Mouse (Mus musculus) forebrain, embryonic 12.5 days (tissue): ENCODE data around the gene Fcgrt. TPM values are rescaled to one million over a fixed set of nuclear protein-coding genes. Genes with fewer than 3 reads are reported as not detected.

ENCODE experiments used
- ATAC-seq: fragments of 200-750 bp; cut with Nextera tagmentation; 2 replicates; pipeline ENCODE4 v1.8.0; 2017; ENCODE audit warnings: moderate TSS enrichment; ENCODE audit not compliant: low FRiP score
- H3K27ac ChIP-seq: fragments of 300-500 bp; sonication (generic); 2 replicates; pipeline ENCODE4 v1.5.1; 2016; ENCODE audit warnings: mild to moderate bottlenecking
- H3K27me3 ChIP-seq: fragments of 300-500 bp; sonication (generic); 2 replicates; pipeline ENCODE4 v1.6.1; 2016; ENCODE audit warnings: mild to moderate bottlenecking
- H3K36me3 ChIP-seq: fragments of 300-500 bp; sonication (generic); replicated peaks from 2 replicates; pipeline ENCODE4 v1.6.1; 2016; ENCODE audit warnings: mild to moderate bottlenecking
- H3K4me1 ChIP-seq: fragments of 300-500 bp; sonication (generic); 2 replicates; pipeline ENCODE4 v1.6.1; 2016
- H3K4me2 ChIP-seq: fragments of 300-500 bp; sonication (generic); 2 replicates; pipeline ENCODE4 v1.6.1; 2016; ENCODE audit warnings: mild to moderate bottlenecking, moderate library complexity
- H3K4me3 ChIP-seq: fragments of 300-500 bp; sonication (generic); replicated peaks from 2 replicates; pipeline ENCODE4 v1.5.1; 2016; ENCODE audit warnings: mild to moderate bottlenecking
- H3K9ac ChIP-seq: fragments of 300-500 bp; sonication (generic); 2 replicates; pipeline ENCODE4 v1.6.1; 2016; ENCODE audit warnings: mild to moderate bottlenecking
- H3K9me3 ChIP-seq: fragments of 300-500 bp; sonication (generic); 2 replicates; pipeline ENCODE4 v1.6.1; 2016
- WGBS: fragments of 180-500 bp; shearing (Covaris S2); methylation state at CpG from one replicate; pipeline ENCODE4 v1.1.7; 2016; 5-methylcytosine and 5-hydroxymethylcytosine counted together
- polyA plus RNA-seq: library from polyadenylated mRNA; unstranded; fragments of >200 nt; fragmentation: Nextera tagmentation; extraction: Ambion mirVana; gene quantifications from 2 replicates; pipeline ENCODE4 v1.2.1, GENCODE M21; 2016

The Fcgrt gene
- polyA plus RNA-seq, 1 experiment from 2014 or later, result 9.6 TPM

GRCm38 (mm10) chr7:45091001-45091990 lies 12.4 kb downstream of the Fcgrt start:
- Histone ChIP-seq H3K4me1 (peaks cover 13% of the 10 kb centered on the region; the same call in 1 of the 2 replicates), H3K36me3 (peaks cover 19% of the 10 kb centered on the region), H3K9me3 (no peaks in the 10 kb centered on the region), H3K9ac (peak overlapping the region; percentile 47), H3K4me2 (peak overlapping the region; percentile 70), H3K27me3 (0 out of 2 replicates have a peak, but pooled peaks cover 6% of the 10 kb centered on the region), H3K27ac (no peak overlapping the region), H3K4me3 (peak overlapping the region; percentile 48)
- ATAC-seq, result peak; percentile 18
- WGBS, result 10% methylated on average over 34 of the region's 35 CpGs

- H3K4me2 ChIP-seq, result peak overlapping the region; percentile 70; the same call in 1 of the 2 replicates
- no peak overlapping the region for H3K27ac ChIP-seq
- H3K36me3 ChIP-seq, result peaks cover 24% of the 10 kb centered on the region
- peaks cover 13% of the 10 kb centered on the region; the same call in 1 of the 2 replicates for H3K4me1 ChIP-seq
- H3K9ac ChIP-seq, result 0 out of 2 replicates have a peak overlapping the region, but pooled peaks have one; percentile 47
- H3K27me3 ChIP-seq, result 0 out of 2 replicates have a peak, but pooled peaks cover 6% of the 10 kb centered on the region
- H3K9me3 ChIP-seq, result no peaks in the 10 kb centered on the region
- no peak overlapping the region for H3K4me3 ChIP-seq
- ATAC-seq, result no peak
- 80% methylated on average over 13 of the region's 13 CpGs for WGBS
These were observed 13.2 kb downstream of the Fcgrt start for GRCm38 (mm10) chr7:45090251-45090977.

GRCm38 (mm10) chr7:45088597-45088996 lies 15.1 kb downstream of the Fcgrt start:
- WGBS, result 92% methylated on average over 17 of the region's 17 CpGs
- no peak for ATAC-seq
- Histone ChIP-seq H3K9ac (no peak overlapping the region), H3K4me3 (no peak overlapping the region), H3K36me3 (peaks cover 34% of the 10 kb centered on the region), H3K4me2 (no peak overlapping the region), H3K27me3 (no peaks in the 10 kb centered on the region), H3K9me3 (no peaks in the 10 kb centered on the region), H3K4me1 (peaks cover 13% of the 10 kb centered on the region; the same call in 1 of the 2 replicates), H3K27ac (no peak overlapping the region)

- ATAC-seq, result no peak
- no peak overlapping the region for H3K4me3 ChIP-seq
- peaks cover 43% of the 10 kb centered on the region for H3K36me3 ChIP-seq
- H3K9ac ChIP-seq, result no peak overlapping the region
- H3K27ac ChIP-seq, result no peak overlapping the region
- H3K4me2 ChIP-seq, result no peak overlapping the region
- H3K9me3 ChIP-seq, result no peaks in the 10 kb centered on the region
- no peaks in the 10 kb centered on the region for H3K27me3 ChIP-seq
- peaks cover 3% of the 10 kb centered on the region; the same call in 1 of the 2 replicates for H3K4me1 ChIP-seq
- 77% methylated on average over 4 of the region's 4 CpGs for WGBS
These were observed 17.6 kb downstream of the Fcgrt start for GRCm38 (mm10) chr7:45086084-45086483.

- WGBS, result 89% methylated on average over 22 of the region's 22 CpGs
- H3K9ac ChIP-seq, result no peak overlapping the region
These were observed 20.3 kb downstream of the Fcgrt start for GRCm38 (mm10) chr7:45083300-45083890.

GRCm38 (mm10) chr7:45082401-45083299 lies 21.0 kb downstream of the Fcgrt start:
- WGBS, result 76% methylated on average over 25 of the region's 25 CpGs
- H3K27ac ChIP-seq, result 0 out of 2 replicates have a peak overlapping the region, but pooled peaks have one; percentile 13

More at GRCm38 (mm10) chr7:45083300-45083890, 20.3 kb downstream of the Fcgrt start:
- peaks cover 2% of the 10 kb centered on the region for H3K4me1 ChIP-seq
- H3K4me3 ChIP-seq, result no peak overlapping the region
- peaks cover 40% of the 10 kb centered on the region for H3K36me3 ChIP-seq
- H3K27ac ChIP-seq, result no peak overlapping the region
- H3K27me3 ChIP-seq, result no peaks in the 10 kb centered on the region
- H3K9me3 ChIP-seq, result no peaks in the 10 kb centered on the region
- ATAC-seq, result no peak
- no peak overlapping the region for H3K4me2 ChIP-seq

GRCm38 (mm10) chr7:45081016-45081415 lies 22.6 kb downstream of the Fcgrt start:
- Histone ChIP-seq H3K4me2 (no peak overlapping the region), H3K4me1 (peaks cover 2% of the 10 kb centered on the region)
- no peak for ATAC-seq

More at GRCm38 (mm10) chr7:45082401-45083299, 21.0 kb downstream of the Fcgrt start:
- H3K27me3 ChIP-seq, result no peaks in the 10 kb centered on the region
- peaks cover 41% of the 10 kb centered on the region for H3K36me3 ChIP-seq
- no peak for ATAC-seq
- no peak overlapping the region for H3K4me3 ChIP-seq
- no peak overlapping the region for H3K4me2 ChIP-seq
- no peaks in the 10 kb centered on the region for H3K9me3 ChIP-seq
- H3K4me1 ChIP-seq, result peaks cover 2% of the 10 kb centered on the region
- H3K9ac ChIP-seq, result no peak overlapping the region

GRCm38 (mm10) chr7:45079856-45080255 lies 23.8 kb downstream of the Fcgrt start:
- H3K4me3 ChIP-seq, result 0 out of 2 replicates have a peak overlapping the region, but pooled peaks have one; percentile 3
- peak; percentile 59 for ATAC-seq
- H3K27ac ChIP-seq, result no peak overlapping the region
- no peaks in the 10 kb centered on the region for H3K27me3 ChIP-seq
- peaks cover 2% of the 10 kb centered on the region for H3K4me1 ChIP-seq
- H3K9ac ChIP-seq, result 0 out of 2 replicates have a peak overlapping the region, but pooled peaks have one; percentile 21
- no peaks in the 10 kb centered on the region for H3K9me3 ChIP-seq
- 2% methylated on average over 10 of the region's 10 CpGs for WGBS
- no peak overlapping the region for H3K4me2 ChIP-seq
- H3K36me3 ChIP-seq, result peaks cover 45% of the 10 kb centered on the region

More at GRCm38 (mm10) chr7:45081016-45081415, 22.6 kb downstream of the Fcgrt start:
- no peak overlapping the region for H3K4me3 ChIP-seq
- H3K27ac ChIP-seq, result no peak overlapping the region
- H3K9me3 ChIP-seq, result no peaks in the 10 kb centered on the region
- H3K9ac ChIP-seq, result no peak overlapping the region
- H3K36me3 ChIP-seq, result peaks cover 41% of the 10 kb centered on the region
- 50% methylated on average over 5 of the region's 5 CpGs for WGBS
- no peaks in the 10 kb centered on the region for H3K27me3 ChIP-seq

GRCm38 (mm10) chr7:45078513-45078912 lies 25.1 kb downstream of the Fcgrt start:
- no peak overlapping the region for H3K9ac ChIP-seq
- WGBS, result 41% methylated on average over 9 of the region's 9 CpGs
- H3K4me3 ChIP-seq, result no peak overlapping the region
- H3K4me1 ChIP-seq, result peaks cover 2% of the 10 kb centered on the region
- H3K27me3 ChIP-seq, result no peaks in the 10 kb centered on the region; the same call in 1 of the 2 replicates
- no peak overlapping the region for H3K4me2 ChIP-seq
- H3K27ac ChIP-seq, result no peak overlapping the region
- H3K36me3 ChIP-seq, result peaks cover 46% of the 10 kb centered on the region
- H3K9me3 ChIP-seq, result no peaks in the 10 kb centered on the region
- no peak for ATAC-seq

GRCm38 (mm10) chr7:45077829-45078228 lies 25.8 kb downstream of the Fcgrt start:
- Histone ChIP-seq H3K4me1 (peaks cover 2% of the 10 kb centered on the region), H3K9me3 (no peaks in the 10 kb centered on the region), H3K27ac (no peak overlapping the region), H3K4me2 (no peak overlapping the region), H3K4me3 (no peak overlapping the region), H3K27me3 (no peaks in the 10 kb centered on the region; the same call in 1 of the 2 replicates), H3K9ac (no peak overlapping the region), H3K36me3 (peaks cover 40% of the 10 kb centered on the region)
- ATAC-seq, result no peak
- WGBS, result 82% methylated on average over 2 of the region's 2 CpGs

GRCm38 (mm10) chr7:45077322-45077721 lies 26.3 kb downstream of the Fcgrt start:
- WGBS, result 88% methylated on average over 14 of the region's 14 CpGs
- H3K27me3 ChIP-seq, result no peaks in the 10 kb centered on the region; the same call in 1 of the 2 replicates
- peaks cover 37% of the 10 kb centered on the region for H3K36me3 ChIP-seq

More at GRCm38 (mm10) chr7:45077322-45077721, 26.3 kb downstream of the Fcgrt start:
- H3K4me2 ChIP-seq, result no peak overlapping the region
- H3K27ac ChIP-seq, result no peak overlapping the region
- H3K4me1 ChIP-seq, result peaks cover 2% of the 10 kb centered on the region
- H3K4me3 ChIP-seq, result no peak overlapping the region
- no peaks in the 10 kb centered on the region for H3K9me3 ChIP-seq
- no peak overlapping the region for H3K9ac ChIP-seq
- no peak for ATAC-seq
